Mouse (Mus musculus) embryonic fibroblast, embryonic 13.5 days (primary cell): Measurements from ENCODE around the gene Gas2. TPM values are rescaled to one million over a fixed set of nuclear protein-coding genes. Genes with fewer than 3 reads are reported as not detected.
A peak's percentile ranks its signal among the peaks of the same experiment; 100 is the strongest.

ENCODE experiments used
- H3K27ac ChIP-seq: 2 replicates; pipeline ENCODE4 v1.5.1; 2012; ENCODE audit warnings: low read length, control low read depth, inconsistent platforms; ENCODE audit not compliant: insufficient read depth
- H3K4me1 ChIP-seq: 2 replicates; pipeline ENCODE4 v1.6.1; 2011; ENCODE audit warnings: low read length; ENCODE audit not compliant: control insufficient read depth, insufficient read depth
- H3K4me3 ChIP-seq: 2 replicates; pipeline ENCODE4 v1.5.1; 2011; ENCODE audit warnings: mild to moderate bottlenecking, control low read depth, low read length; ENCODE audit not compliant: insufficient read depth
- CTCF ChIP-seq: IDR thresholded peaks from 2 replicates; pipeline ENCODE4 v1.5.1; 2011; ENCODE audit warnings: mild to moderate bottlenecking, control low read depth, low read length, moderate library complexity, borderline replicate concordance; ENCODE audit not compliant: insufficient read depth
- POLR2A ChIP-seq: IDR thresholded peaks from 2 replicates; pipeline ENCODE4 v1.6.1; 2011; ENCODE audit warnings: low read depth, mild to moderate bottlenecking, control low read depth, low read length, moderate library complexity
- polyA plus RNA-seq: library from polyadenylated mRNA; stranded (reverse); fragments of >200 nt; gene quantifications from 2 replicates; pipeline ENCODE4 v1.2.4, GENCODE M21; 2011; ENCODE audit warnings: low read depth; ENCODE audit not compliant: missing spikeins, insufficient read length

Gene Gas2
- polyA plus RNA-seq, result 63.1 and 139 TPM in 2 replicates

GRCm38 (mm10) chr7:51861250-51862096, at the start of gene Gas2:
Gene Gas2 (plus strand): TSS chr7:51862015.
- H3K4me1 ChIP-seq, result peaks cover 4% of the 10 kb centered on the region
- TF ChIP-seq CTCF (no peak), POLR2A (0 out of 2 replicates have a peak, but pooled peaks have one; percentile 34)
- H3K4me3 ChIP-seq, result peak within 1 kb of the TSS; percentile 54
- H3K27ac ChIP-seq, result peak within 1 kb of the TSS; percentile 80

- Histone ChIP-seq H3K27ac (peak overlapping the region; percentile 74), H3K4me1 (peaks cover 9% of the 10 kb centered on the region), H3K4me3 (no peak overlapping the region)
- no peak for TF ChIP-seq POLR2A
- TF ChIP-seq CTCF, result no peak
Measured at GRCm38 (mm10) chr7:51815473-51816282, 46.1 kb upstream of the Gas2 start.

- Histone ChIP-seq H3K4me1 (peaks cover 9% of the 10 kb centered on the region), H3K4me3 (no peak overlapping the region), H3K27ac (no peak overlapping the region; the same call in 1 of the 2 replicates)
- no peak for TF ChIP-seq POLR2A
- no peak for TF ChIP-seq CTCF
Measured at GRCm38 (mm10) chr7:51816283-51816839, 45.5 kb upstream of the Gas2 start.

GRCm38 (mm10) chr7:51818251-51818974, 43.4 kb upstream of the Gas2 start:
- H3K4me3 ChIP-seq, result no peak overlapping the region
- H3K4me1 ChIP-seq, result peaks cover 9% of the 10 kb centered on the region
- no peak for TF ChIP-seq CTCF
- no peak for TF ChIP-seq POLR2A
- peak overlapping the region; percentile 87 for H3K27ac ChIP-seq

GRCm38 (mm10) chr7:51819891-51820290, 41.9 kb upstream of the Gas2 start:
- Histone ChIP-seq H3K4me3 (no peak overlapping the region), H3K27ac (peak overlapping the region; percentile 76), H3K4me1 (peaks cover 15% of the 10 kb centered on the region)
- TF ChIP-seq POLR2A, result no peak
- no peak for TF ChIP-seq CTCF

- TF ChIP-seq POLR2A (no peak), CTCF (no peak)
- H3K4me1 ChIP-seq, result peaks cover 15% of the 10 kb centered on the region
- H3K27ac ChIP-seq, result no peak overlapping the region
- no peak overlapping the region for H3K4me3 ChIP-seq
Measured at GRCm38 (mm10) chr7:51821467-51821866, 40.3 kb upstream of the Gas2 start.

GRCm38 (mm10) chr7:51823562-51824338, 38.1 kb upstream of the Gas2 start:
- no peak overlapping the region for H3K27ac ChIP-seq
- no peak overlapping the region for H3K4me3 ChIP-seq
- peaks cover 7% of the 10 kb centered on the region for H3K4me1 ChIP-seq
- TF ChIP-seq POLR2A, result no peak
- no peak for TF ChIP-seq CTCF

- Histone ChIP-seq H3K4me3 (no peak overlapping the region), H3K27ac (peak overlapping the region; percentile 54; the same call in 1 of the 2 replicates), H3K4me1 (no peaks in the 10 kb centered on the region)
- no peak for TF ChIP-seq POLR2A
- TF ChIP-seq CTCF, result no peak
Measured at GRCm38 (mm10) chr7:51831917-51832316, 29.9 kb upstream of the Gas2 start.

GRCm38 (mm10) chr7:51840515-51840914, 21.3 kb upstream of the Gas2 start:
- Histone ChIP-seq H3K27ac (peak overlapping the region; percentile 7), H3K4me3 (no peak overlapping the region), H3K4me1 (peaks cover 6% of the 10 kb centered on the region)
- no peak for TF ChIP-seq CTCF
- TF ChIP-seq POLR2A, result no peak
